12 mouse cellular contexts compared by ENCODE assay signal in genomic region chr1:183671541-183671940, GRCm38 (mm10).
A peak's percentile ranks its signal among the peaks of the same experiment; 100 is the strongest.
DNase-seq lines count a peak whose midpoint lies in the region.
"Had no signal": no experiment of that assay in that cellular context is flagged by ENCODE, and none has a peak within 500 bp of the region (broad histone marks: within the 10 kb centered on the region; RNA-seq: fewer than 3 reads in every experiment).

No protein-coding gene starts in this region.

- DNase-seq in gastrocnemius, postnatal 25 days = peak; percentile 14
- DNase-seq in gastrocnemius, postnatal 36 days = no peak
- DNase-seq in lung, postnatal 10 days = peak; percentile 25
- no peak for DNase-seq in lung, postnatal 14 days
- peak; percentile 67 for DNase-seq in fibroblast of lung, adult 2 months (ENCODE audit: low read depth)
- no peak for DNase-seq in layer of hippocampus, postnatal 14 days (ENCODE audit: low spot score in 2 of 2)
- DNase-seq in urinary bladder, adult 2 months (ENCODE audit: low spot score) = no peak
- DNase-seq: cerebellum, adult 9-11 months; forebrain, postnatal 0 days; liver; right cerebral cortex, postnatal 14 days; thymus, adult 2 months had no signal

- intact Hi-C loops in gastrocnemius, postnatal 36 days (cut with DNase I) = no loop called here

Comparison
In these comparisons a context has a peak if more than half of its experiments do, and no peak if none do; other contexts are left out.
1. DNase-seq: peak in gastrocnemius, postnatal 25 days (single experiment), lung, postnatal 10 days (single experiment) and fibroblast of lung, adult 2 months (single experiment); none in gastrocnemius, postnatal 36 days (0 of 2), lung, postnatal 14 days (single experiment), layer of hippocampus, postnatal 14 days (0 of 2) and urinary bladder, adult 2 months (single experiment).